Mouse (Mus musculus) kidney, adult 2 months (tissue): ENCODE measurements around the gene Sema5a.

Experiments used
- CTCF ChIP-seq: fragments of 200-500 bp; conservative IDR thresholded peaks from 2 replicates; pipeline ENCODE4 v1.5.1; 2011; ENCODE audit warnings: low read depth, mild to moderate bottlenecking, control low read depth, low read length, moderate library complexity, mixed read lengths; ENCODE audit not compliant: insufficient read depth, insufficient read length
- POLR2A ChIP-seq: fragments of 200-500 bp; IDR thresholded peaks from one replicate; pipeline ENCODE4 v1.6.1; 2011; ENCODE audit warnings: low read depth, low read length, control low read depth

DNA sequence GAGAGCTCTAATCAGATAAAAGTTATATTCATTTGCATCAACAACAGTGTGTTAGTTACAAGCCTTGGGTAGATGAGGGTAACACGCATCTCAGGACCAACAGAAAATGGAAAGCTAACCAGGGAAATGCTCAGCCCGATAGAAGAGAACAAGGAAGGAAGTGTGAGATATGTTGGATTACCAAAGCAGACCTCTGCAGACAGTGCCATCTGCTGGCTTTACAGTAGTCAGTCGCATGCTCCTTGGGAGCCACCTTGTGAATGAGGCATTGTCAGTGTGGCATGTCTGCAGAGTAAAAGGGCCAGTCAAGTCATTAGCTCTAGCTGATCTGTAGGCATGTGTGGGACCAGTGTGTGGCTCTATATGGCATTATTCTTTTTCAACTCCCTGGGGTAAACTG, 486.2 kb downstream of the Sema5a start:
- TF ChIP-seq POLR2A (no peak), CTCF (peak; percentile 61)
